Mouse (Mus musculus): Measurements from ENCODE around the gene Wdr73.

DNA sequence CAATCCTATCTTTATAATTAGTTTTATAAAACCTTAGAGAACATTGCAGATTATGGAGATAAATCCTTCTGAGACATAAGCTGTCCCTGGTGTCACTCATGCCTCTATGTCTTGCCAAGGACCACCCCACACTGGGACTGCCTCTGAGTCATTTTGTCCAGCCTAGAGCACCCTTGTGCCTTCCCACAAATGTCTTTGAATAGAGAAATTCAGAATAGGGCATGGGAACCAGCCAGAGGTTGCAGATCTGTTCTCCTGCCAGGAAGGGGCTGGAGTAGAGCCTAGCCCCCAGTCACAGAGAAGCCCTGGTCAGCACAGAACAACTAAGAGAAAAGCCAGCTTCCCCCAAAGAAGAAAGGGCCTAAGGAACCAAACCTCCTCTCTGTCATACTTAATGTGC lies 45.8 kb downstream of the Wdr73 start:
- TF ChIP-seq FLI1 (IDR thresholded peaks at IDR 0.05; ENCODE audit: low read length) (no peak), GATA1 (IDR thresholded peaks at IDR 0.05; ENCODE audit: borderline replicate concordance, low read length) (no peak)
